Mouse (Mus musculus) bone marrow macrophage, adult 2 months (primary cell): Measurements from ENCODE around the gene Gm49373. TPM values are rescaled to one million over a fixed set of nuclear protein-coding genes. Genes with fewer than 3 reads are reported as not detected.
"Not testable (repeated sequence)": the region's sequence is repeated elsewhere in the genome, so short reads cannot be mapped to it uniquely, and the experiment has no call there.

Experiments used
- H3K27ac ChIP-seq: 2 replicates; pipeline ENCODE4 v1.5.1; 2012; ENCODE audit warnings: low read depth, low read length; ENCODE audit not compliant: insufficient read depth
- H3K4me1 ChIP-seq: 2 replicates; pipeline ENCODE4 v1.6.1; 2012; ENCODE audit warnings: low read length; ENCODE audit not compliant: control insufficient read depth, insufficient read depth
- H3K4me3 ChIP-seq: 2 replicates; pipeline ENCODE4 v1.5.1; 2012; ENCODE audit warnings: mild to moderate bottlenecking, low read length, moderate library complexity; ENCODE audit not compliant: insufficient read depth
- CTCF ChIP-seq: IDR thresholded peaks from 2 replicates; pipeline ENCODE4 v1.5.1; 2012; ENCODE audit warnings: low read depth, mild to moderate bottlenecking, low read length, moderate library complexity
- POLR2A ChIP-seq: IDR thresholded peaks from 2 replicates; pipeline ENCODE4 v1.6.1; 2012; ENCODE audit warnings: mild to moderate bottlenecking, low read depth, low read length, borderline replicate concordance
- polyA plus RNA-seq: library from polyadenylated mRNA; stranded (reverse); fragments of >200 nt; gene quantifications from 2 replicates; pipeline ENCODE4 v1.2.4, GENCODE M21; 2012; ENCODE audit not compliant: missing spikeins, insufficient read depth, insufficient read length

The Gm49373 gene
- polyA plus RNA-seq, 1 experiment, result not detected

GRCm38 (mm10) chr9:21081127-21081526 is 8.2 kb upstream of the Gm49373 start:
- H3K4me3 ChIP-seq, result no peak overlapping the region
- H3K27ac ChIP-seq, result no peak overlapping the region
- TF ChIP-seq POLR2A (no peak), CTCF (no peak)
- no peaks in the 10 kb centered on the region for H3K4me1 ChIP-seq

- Histone ChIP-seq H3K27ac (no peak overlapping the region), H3K4me3 (no peak overlapping the region), H3K4me1 (peaks cover 9% of the 10 kb centered on the region)
- TF ChIP-seq CTCF, result no peak
- TF ChIP-seq POLR2A, result no peak
These were observed 2.7 kb upstream of the Gm49373 start for GRCm38 (mm10) chr9:21075625-21076024.

- H3K4me3 ChIP-seq, result no peak overlapping the region
These were observed 1.3 kb upstream of the Gm49373 start for GRCm38 (mm10) chr9:21074173-21074572.

DNA sequence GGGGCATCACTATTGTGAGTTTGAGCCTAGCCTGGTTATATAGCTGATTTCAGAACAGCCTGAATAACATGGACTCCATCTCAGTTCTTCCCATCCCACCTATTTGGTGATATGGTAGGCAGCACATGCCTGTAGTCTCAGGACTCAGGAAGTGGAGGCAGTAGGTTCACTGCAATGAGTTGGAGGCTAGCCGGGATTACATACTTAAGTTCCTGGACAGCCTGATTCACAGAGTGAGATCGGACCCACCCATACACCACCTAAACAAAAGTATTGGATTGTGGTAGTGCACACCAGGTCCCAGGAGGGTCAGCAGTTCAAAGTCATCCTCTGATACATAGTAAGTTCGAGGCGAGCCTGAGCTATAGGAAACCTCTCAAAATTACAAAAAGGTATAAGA is 255 bp downstream of the Gm49373 start:
- peaks cover 9% of the 10 kb centered on the region for H3K4me1 ChIP-seq
- H3K27ac ChIP-seq, result peak overlapping the region; percentile 48; the same call in 1 of the 2 replicates
- H3K4me3 ChIP-seq, result peak overlapping the region; percentile 95
- TF ChIP-seq CTCF, result no peak
- no peak for TF ChIP-seq POLR2A

More at GRCm38 (mm10) chr9:21074173-21074572, 1.3 kb upstream of the Gm49373 start:
- no peak for TF ChIP-seq CTCF
- no peak for TF ChIP-seq POLR2A
- H3K4me1 ChIP-seq, result peaks cover 9% of the 10 kb centered on the region
- H3K27ac ChIP-seq, result no peak overlapping the region

DNA sequence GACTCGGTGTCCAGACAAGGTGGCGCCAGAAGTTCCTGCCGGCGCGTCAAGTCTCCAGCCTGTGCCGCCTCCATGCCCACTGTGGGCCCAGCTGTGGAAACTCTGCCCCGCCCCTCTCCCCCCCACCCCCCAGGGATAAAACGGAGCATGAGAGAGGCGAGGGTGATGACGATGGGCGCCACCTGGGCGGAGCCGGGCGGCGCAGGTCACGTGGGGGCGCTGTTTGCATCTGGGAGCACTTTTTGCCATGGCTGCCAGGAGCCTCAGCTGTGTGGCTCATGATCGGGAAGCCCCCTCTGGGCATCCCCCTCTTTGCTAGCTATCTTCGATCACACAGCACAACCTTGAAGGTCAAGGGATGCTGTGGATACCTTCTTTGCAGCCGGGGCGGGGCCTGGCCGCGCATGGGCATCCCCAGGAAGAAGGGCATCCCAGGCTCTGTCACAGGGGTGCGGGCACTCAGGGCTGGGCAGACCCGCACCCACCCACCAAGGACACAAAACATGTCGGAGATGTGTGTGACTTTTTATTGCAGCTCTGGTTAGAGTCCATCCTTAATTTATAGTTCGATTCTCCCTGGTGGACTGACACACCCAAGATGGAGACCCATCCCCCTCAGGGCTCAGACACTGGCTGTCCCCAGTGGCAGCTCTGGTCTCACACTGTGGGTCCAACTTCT is 5.8 kb downstream of the Gm49373 start, which contains the start of gene Zglp1:
Gene Zglp1 (minus strand): TSS at position 88 of the 679 bp plus-strand sequence.
- no peak for TF ChIP-seq CTCF
- TF ChIP-seq POLR2A, result no peak
- peaks cover 13% of the 10 kb centered on the region for H3K4me1 ChIP-seq
- H3K4me3 ChIP-seq, result no peak within 1 kb of the TSS
- H3K27ac ChIP-seq, result no peak within 1 kb of the TSS

DNA sequence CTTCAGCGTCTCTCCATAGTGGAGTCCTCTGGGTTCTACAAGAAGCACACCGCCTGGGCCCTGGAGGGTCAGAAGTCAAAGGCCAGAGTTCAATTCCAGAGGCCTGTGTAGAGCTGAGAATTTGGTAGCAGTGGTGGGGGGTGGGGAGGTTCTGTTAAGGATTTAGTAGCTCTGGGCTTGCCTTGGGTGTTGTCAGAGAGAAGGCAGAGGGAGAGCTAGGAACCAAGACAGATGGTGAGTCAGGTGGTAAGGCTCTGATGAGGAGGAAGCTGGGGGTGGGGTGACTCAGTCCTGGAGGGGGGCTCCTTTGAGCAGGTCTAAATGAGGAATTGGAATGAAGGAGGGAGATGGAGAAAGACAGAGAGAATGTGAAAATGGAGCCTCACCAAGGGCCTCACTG is 10.0 kb downstream of the Gm49373 start:
- Histone ChIP-seq H3K4me3 (no peak overlapping the region), H3K27ac (no peak overlapping the region), H3K4me1 (peaks cover 7% of the 10 kb centered on the region)
- TF ChIP-seq CTCF (no peak), POLR2A (no peak)

DNA sequence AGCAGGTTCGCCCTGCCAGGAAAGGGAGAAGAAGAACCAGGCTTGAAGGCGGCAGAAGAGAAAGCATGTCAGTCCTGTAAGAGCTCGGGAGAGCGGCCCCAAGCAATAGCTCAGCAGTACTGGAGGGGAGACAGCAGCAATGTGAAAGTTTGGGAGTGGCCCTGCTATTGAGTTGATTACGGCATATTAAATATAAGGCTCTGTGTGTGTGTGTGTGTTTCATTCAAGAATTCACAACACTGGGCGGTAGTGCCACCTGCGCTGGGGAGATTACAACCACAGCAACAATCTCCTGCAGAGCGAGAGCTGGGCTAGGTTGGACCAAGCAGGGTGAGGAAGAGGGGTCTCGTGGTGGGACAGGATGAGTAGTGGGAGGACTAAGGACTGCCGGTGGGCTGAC is 21.3 kb downstream of the Gm49373 start:
- no peak overlapping the region for H3K27ac ChIP-seq
- TF ChIP-seq CTCF (no peak), POLR2A (no peak)
- H3K4me3 ChIP-seq, result no peak overlapping the region

GRCm38 (mm10) chr9:21045235-21045634 is 27.7 kb downstream of the Gm49373 start:
- Histone ChIP-seq H3K4me3 (no peak overlapping the region), H3K27ac (no peak overlapping the region), H3K4me1 (peaks cover 12% of the 10 kb centered on the region)
- TF ChIP-seq POLR2A, result no peak
- no peak for TF ChIP-seq CTCF

More for the DNA sequence above, 21.3 kb downstream of the Gm49373 start:
- no peaks in the 10 kb centered on the region for H3K4me1 ChIP-seq

DNA sequence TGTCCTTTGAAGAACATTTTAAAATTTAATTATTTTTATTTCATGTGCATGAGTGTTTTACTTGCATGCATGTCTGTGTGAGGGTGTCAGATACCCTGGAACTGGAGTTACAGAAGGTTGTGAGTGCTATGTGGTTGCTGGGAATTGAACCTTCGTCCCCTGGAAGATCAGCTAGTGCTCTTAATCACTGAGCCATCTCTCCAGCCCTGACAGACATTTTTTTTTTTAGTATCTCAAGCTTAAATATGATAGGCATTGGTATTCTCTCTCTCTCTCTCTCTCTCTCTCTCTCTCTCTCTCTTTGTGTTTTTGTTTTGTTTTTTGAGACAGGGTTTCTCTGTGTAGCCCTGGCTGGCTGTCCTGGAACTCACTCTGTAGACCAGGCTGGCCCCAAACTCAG is 28.1 kb downstream of the Gm49373 start:
- H3K4me3 ChIP-seq, result not testable (repeated sequence)
- H3K4me1 ChIP-seq, result peaks cover 15% of the 10 kb centered on the region

DNA sequence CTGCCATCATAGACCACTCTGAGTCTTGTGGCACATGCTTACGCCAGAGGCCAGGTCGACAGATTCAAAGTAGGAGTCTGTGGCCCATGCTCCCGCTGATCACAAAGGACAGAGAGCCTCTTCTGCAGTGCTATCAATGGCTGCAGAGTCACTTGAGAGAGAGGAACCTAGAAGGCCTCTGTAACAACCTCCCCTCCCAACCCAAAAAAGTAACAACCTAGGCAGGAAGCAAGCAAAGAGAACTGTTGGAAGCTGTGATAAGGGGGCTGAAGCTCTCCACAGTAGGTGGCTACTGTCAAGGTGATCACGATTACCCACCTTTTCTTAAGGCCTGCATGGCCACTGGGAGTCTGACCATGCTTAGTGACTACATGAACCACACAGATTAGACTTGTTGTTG is 29.3 kb downstream of the Gm49373 start:
- no peak for TF ChIP-seq CTCF
- no peak for TF ChIP-seq POLR2A
- Histone ChIP-seq H3K27ac (no peak overlapping the region), H3K4me3 (no peak overlapping the region), H3K4me1 (peaks cover 15% of the 10 kb centered on the region)

More for the DNA sequence above, 28.1 kb downstream of the Gm49373 start:
- H3K27ac ChIP-seq, result not testable (repeated sequence)
